In the genomic region with DNA sequence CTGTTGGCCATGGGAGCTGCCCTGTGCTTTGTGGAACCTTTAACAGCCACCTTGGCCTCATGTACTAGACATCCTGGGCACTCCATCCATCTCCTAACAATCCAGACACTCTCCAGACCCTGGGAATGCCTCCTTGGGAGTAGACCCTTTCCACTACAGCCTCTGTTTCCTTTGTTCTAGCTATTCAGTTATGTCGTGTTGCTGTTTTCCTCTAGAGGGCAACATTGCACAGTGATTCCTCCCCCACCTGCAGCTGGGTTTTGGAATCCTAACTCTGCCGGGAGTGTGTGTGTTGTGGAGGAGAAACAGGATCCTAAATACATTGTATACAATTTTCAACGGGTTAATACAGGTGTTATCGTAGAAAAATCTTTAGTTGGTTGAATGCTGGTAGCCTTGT, we compare ENCODE assay signal across 10 mouse cellular contexts. TPM values are rescaled to one million over a fixed set of nuclear protein-coding genes. Genes with fewer than 3 reads are reported as not detected.
DNase-seq lines count a peak whose midpoint lies in the region; ATAC-seq lines count a peak whose summit lies in the region.
"Had no signal": no experiment of that assay in that cellular context is flagged by ENCODE, and none has a peak within 500 bp of the region (broad histone marks: within the 10 kb centered on the region; RNA-seq: fewer than 3 reads in every experiment).

No protein-coding gene starts in this region.

- H3K4me2 ChIP-seq in hindbrain, embryonic 13.5 days, result no peak overlapping the region
- H3K4me2 ChIP-seq: embryonic facial prominence, embryonic 15.5 days; liver, embryonic 15.5 days had no signal

- H3K27me3 ChIP-seq in hindbrain, embryonic 10.5 days (ENCODE audit: insufficient read depth, poor library complexity, severe bottlenecking), result no peaks in the 10 kb centered on the region
- H3K27me3 ChIP-seq in hindbrain, embryonic 13.5 days, result no peaks in the 10 kb centered on the region
- H3K27me3 ChIP-seq: embryonic facial prominence, embryonic 15.5 days; liver, embryonic 15.5 days had no signal

- H3K27ac ChIP-seq in hindbrain, embryonic 10.5 days, result peak overlapping the region; percentile 64
- no peak overlapping the region for H3K27ac ChIP-seq in hindbrain, embryonic 13.5 days
- H3K27ac ChIP-seq: embryonic facial prominence, embryonic 15.5 days; liver, embryonic 15.5 days had no signal

- H3K9me3 ChIP-seq in hindbrain, embryonic 10.5 days, result no peaks in the 10 kb centered on the region
- H3K9me3 ChIP-seq in hindbrain, embryonic 13.5 days, result no peaks in the 10 kb centered on the region
- H3K9me3 ChIP-seq: embryonic facial prominence, embryonic 15.5 days; liver, embryonic 15.5 days had no signal

- H3K9ac ChIP-seq in hindbrain, embryonic 13.5 days, result no peak overlapping the region
- H3K9ac ChIP-seq: embryonic facial prominence, embryonic 15.5 days; liver, embryonic 15.5 days had no signal

- no peaks in the 10 kb centered on the region for H3K36me3 ChIP-seq in hindbrain, embryonic 10.5 days
- H3K36me3 ChIP-seq in hindbrain, embryonic 13.5 days, result no peaks in the 10 kb centered on the region
- H3K36me3 ChIP-seq: embryonic facial prominence, embryonic 15.5 days; liver, embryonic 15.5 days had no signal

- no peak overlapping the region for H3K4me3 ChIP-seq in hindbrain, embryonic 10.5 days
- H3K4me3 ChIP-seq in hindbrain, embryonic 13.5 days, result no peak overlapping the region
- H3K4me3 ChIP-seq: embryonic facial prominence, embryonic 15.5 days; liver, embryonic 15.5 days had no signal

- ATAC-seq in hindbrain, embryonic 13.5 days (ENCODE audit: low FRiP score), result no peak
- peak; percentile 59 for ATAC-seq in megakaryocyte, adult 5-6 weeks (ENCODE audit: poor library complexity, severe bottlenecking)
- no peak for ATAC-seq in erythroid progenitor cell, adult 5-6 weeks (replicated peaks; ENCODE audit: low FRiP score, poor library complexity, severe bottlenecking)

- 8% methylated on average over 4 of the region's 4 CpGs for WGBS in hindbrain, embryonic 10.5 days
- 8% methylated on average over 4 of the region's 4 CpGs for whole genome bisulfite sequencing in hindbrain, embryonic 13.5 days

- H3K4me1 ChIP-seq in hindbrain, embryonic 10.5 days (replicated peaks), result no peaks in the 10 kb centered on the region
- no peaks in the 10 kb centered on the region for H3K4me1 ChIP-seq in hindbrain, embryonic 13.5 days (replicated peaks)
- H3K4me1 ChIP-seq: embryonic facial prominence, embryonic 15.5 days; liver, embryonic 15.5 days had no signal

- DNase-seq in hindbrain, embryonic 10.5 days (ENCODE audit: low spot score), result peak; percentile 55
- peak; percentile 56 for DNase-seq in ES-CJ7 (ENCODE audit: low read depth, low spot score)
- peak; percentile 32 for DNase-seq in brain, embryonic 18.5 days (ENCODE audit: low read depth, low spot score)
- DNase-seq in hindlimb bud, embryonic 11.5 days (ENCODE audit: extremely low spot score, low read depth, low spot score), result peak; percentile 72
- no peak for DNase-seq in ovary, postnatal 10 days (ENCODE audit: low spot score)

RNA-seq across cellular contexts. Expression of a gene that starts 1.4 kb away (rescaled TPM):
- not detected in 2 replicates for polyA plus RNA-seq in hindbrain, embryonic 10.5 days (2016; fragmentation: Nextera tagmentation; extraction: Ambion mirVana)
- not detected in 2 replicates for polyA plus RNA-seq in hindbrain, embryonic 13.5 days (2015; fragmentation: Nextera tagmentation; extraction: Ambion mirVana)
- total RNA-seq in megakaryocyte, adult 5-6 weeks (2015), result not detected in 2 replicates
- not detected in 2 replicates for total RNA-seq in megakaryocyte, adult 5-6 weeks (2017)
- not detected in 2 replicates for total RNA-seq in erythroid progenitor cell, adult 5-6 weeks (2015; ENCODE audit: low replicate concordance)
- total RNA-seq in erythroid progenitor cell, adult 5-6 weeks (2017; ENCODE audit: low replicate concordance), result not detected in 2 replicates
- polyA plus RNA-seq: embryonic facial prominence, embryonic 15.5 days; liver, embryonic 15.5 days had no signal

RNA-seq across cellular contexts. Expression of a gene that starts 6.8 kb away (rescaled TPM):
- not detected in 2 replicates for polyA plus RNA-seq in hindbrain, embryonic 10.5 days (2016; fragmentation: Nextera tagmentation; extraction: Ambion mirVana)
- polyA plus RNA-seq in hindbrain, embryonic 13.5 days (2015; fragmentation: Nextera tagmentation; extraction: Ambion mirVana), result not detected in 2 replicates
- not detected in 2 replicates for total RNA-seq in megakaryocyte, adult 5-6 weeks (2015)
- not detected in 2 replicates for total RNA-seq in megakaryocyte, adult 5-6 weeks (2017)
- total RNA-seq in erythroid progenitor cell, adult 5-6 weeks (2015; ENCODE audit: low replicate concordance), result not detected in 2 replicates
- not detected in 2 replicates for total RNA-seq in erythroid progenitor cell, adult 5-6 weeks (2017; ENCODE audit: low replicate concordance)
- polyA plus RNA-seq: liver, embryonic 15.5 days had no signal

RNA-seq across cellular contexts. Expression of a gene that starts 18.8 kb away (rescaled TPM):
- polyA plus RNA-seq in hindbrain, embryonic 10.5 days (2016; fragmentation: Nextera tagmentation; extraction: Ambion mirVana), result not detected in 2 replicates
- polyA plus RNA-seq in hindbrain, embryonic 13.5 days (2015; fragmentation: Nextera tagmentation; extraction: Ambion mirVana), result not detected in 2 replicates
- total RNA-seq in megakaryocyte, adult 5-6 weeks (2015), result not detected in 2 replicates
- not detected in 2 replicates for total RNA-seq in megakaryocyte, adult 5-6 weeks (2017)
- not detected in 2 replicates for total RNA-seq in erythroid progenitor cell, adult 5-6 weeks (2015; ENCODE audit: low replicate concordance)
- not detected in 2 replicates for total RNA-seq in erythroid progenitor cell, adult 5-6 weeks (2017; ENCODE audit: low replicate concordance)
- polyA plus RNA-seq: embryonic facial prominence, embryonic 15.5 days; liver, embryonic 15.5 days had no signal

RNA-seq across cellular contexts. Expression of a gene that starts 21.3 kb away (rescaled TPM):
- polyA plus RNA-seq in hindbrain, embryonic 10.5 days (2016; fragmentation: Nextera tagmentation; extraction: Ambion mirVana), result not detected in 2 replicates
- not detected in 2 replicates for polyA plus RNA-seq in hindbrain, embryonic 13.5 days (2015; fragmentation: Nextera tagmentation; extraction: Ambion mirVana)
- not detected in 2 replicates for total RNA-seq in megakaryocyte, adult 5-6 weeks (2015)
- total RNA-seq in megakaryocyte, adult 5-6 weeks (2017), result not detected in 2 replicates
- total RNA-seq in erythroid progenitor cell, adult 5-6 weeks (2015; ENCODE audit: low replicate concordance), result not detected in 2 replicates
- not detected in 2 replicates for total RNA-seq in erythroid progenitor cell, adult 5-6 weeks (2017; ENCODE audit: low replicate concordance)
- polyA plus RNA-seq: embryonic facial prominence, embryonic 15.5 days; liver, embryonic 15.5 days had no signal

RNA-seq across cellular contexts. Expression of a gene that starts 21.4 kb away (rescaled TPM):
- not detected in 2 replicates for polyA plus RNA-seq in hindbrain, embryonic 10.5 days (2016; fragmentation: Nextera tagmentation; extraction: Ambion mirVana)
- polyA plus RNA-seq in hindbrain, embryonic 13.5 days (2015; fragmentation: Nextera tagmentation; extraction: Ambion mirVana), result not detected in 2 replicates
- not detected in 2 replicates for total RNA-seq in megakaryocyte, adult 5-6 weeks (2015)
- total RNA-seq in megakaryocyte, adult 5-6 weeks (2017), result not detected in 2 replicates
- not detected in 2 replicates for total RNA-seq in erythroid progenitor cell, adult 5-6 weeks (2015; ENCODE audit: low replicate concordance)
- not detected in 2 replicates for total RNA-seq in erythroid progenitor cell, adult 5-6 weeks (2017; ENCODE audit: low replicate concordance)
- polyA plus RNA-seq: embryonic facial prominence, embryonic 15.5 days; liver, embryonic 15.5 days had no signal
